Mouse (Mus musculus): Measurements from ENCODE around the gene Hspa8.

DNA sequence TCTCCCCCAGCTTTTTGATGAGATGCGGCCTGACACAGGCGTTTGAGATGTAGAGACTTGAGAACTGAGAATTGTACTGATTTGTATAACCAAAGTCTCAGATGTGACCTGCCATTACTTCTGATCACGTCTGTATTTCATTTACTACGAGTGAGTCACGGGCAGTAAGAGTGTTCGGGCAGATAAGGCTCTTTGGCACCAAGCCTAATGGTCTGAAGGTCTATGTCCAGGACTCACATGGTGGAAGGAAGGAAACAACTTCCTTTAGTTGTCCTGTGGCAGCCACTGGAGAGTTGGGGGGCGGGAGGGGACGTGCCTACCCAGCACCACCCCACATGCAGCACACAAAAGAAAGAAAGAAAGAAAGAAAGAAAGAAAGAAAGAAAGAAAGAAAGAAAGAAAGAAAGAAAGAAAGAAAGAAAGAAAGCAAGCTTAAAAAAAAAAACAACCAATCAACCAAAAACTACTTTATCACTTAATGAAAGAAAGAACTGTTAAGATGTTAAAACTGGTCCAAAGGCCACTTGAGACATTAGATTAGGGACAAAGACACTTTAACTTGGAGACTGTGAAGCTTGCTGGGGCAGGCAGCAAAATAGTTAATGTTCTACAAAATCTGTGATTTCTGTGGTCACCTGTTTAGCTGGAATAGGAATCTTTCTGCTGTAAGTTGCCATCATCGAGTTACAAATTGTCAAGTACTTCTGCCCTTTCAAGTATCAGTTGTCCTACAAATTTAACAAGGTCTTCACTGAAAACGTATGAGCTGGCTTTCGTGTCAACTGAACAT lies 24.1 kb upstream of the Hspa8 start:
- TF ChIP-seq CTCF (IDR thresholded peaks at IDR 0.05; ENCODE audit: low read depth) (no peak), EP300 (IDR thresholded peaks at IDR 0.05; ENCODE audit: low read depth) (no peak)
